Mouse (Mus musculus): Measurements from ENCODE around the gene Gm16181.

The Gm16181 gene

GRCm38 (mm10) chr17:35220156-35220952 is at the start of gene Gm16181:
Gene Gm16181 (plus strand): TSS chr17:35220834.
- no peak for DNase-seq

DNA sequence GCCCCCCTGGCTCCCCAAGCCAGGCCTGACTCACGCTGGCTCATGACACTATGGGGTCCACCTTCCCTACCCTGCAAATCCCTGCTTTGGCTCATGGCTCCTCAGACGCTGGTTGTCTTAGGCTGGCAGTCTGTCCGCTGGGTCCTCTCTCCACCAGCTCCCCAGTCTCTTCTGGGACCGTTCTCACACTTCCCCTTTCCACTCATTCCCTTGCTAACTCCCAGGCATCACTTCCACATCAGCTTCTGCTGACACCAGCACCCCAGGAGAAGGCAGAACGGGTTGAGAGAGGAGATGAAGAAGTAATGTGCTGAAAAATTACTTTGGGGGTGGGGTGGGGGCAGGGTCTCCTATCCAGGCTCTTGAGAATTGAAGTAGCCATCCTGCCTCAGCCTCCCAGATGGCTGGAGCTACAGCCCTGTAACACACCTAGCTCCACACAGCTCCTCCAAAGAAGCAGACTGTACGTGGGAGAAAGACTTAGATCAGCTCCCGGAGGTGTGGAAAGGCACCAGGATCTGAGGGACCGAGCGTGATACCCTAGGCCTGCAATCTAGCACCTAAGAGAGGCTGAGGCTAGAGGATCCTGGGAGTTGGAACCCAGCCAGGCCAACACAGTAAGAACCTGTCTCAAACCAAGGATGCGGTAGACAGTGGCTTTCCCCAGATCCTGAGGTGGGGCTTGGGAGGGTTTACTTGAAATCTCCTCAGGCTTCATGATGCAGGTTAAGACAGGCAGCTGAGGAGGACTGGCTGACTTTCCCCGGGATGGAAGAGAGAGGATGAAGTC is 48.0 kb upstream of the Gm16181 start:
- DNase-seq = no peak

- DNase-seq = no peak
Measured at GRCm38 (mm10) chr17:35173329-35173728, 47.3 kb upstream of the Gm16181 start.

DNA sequence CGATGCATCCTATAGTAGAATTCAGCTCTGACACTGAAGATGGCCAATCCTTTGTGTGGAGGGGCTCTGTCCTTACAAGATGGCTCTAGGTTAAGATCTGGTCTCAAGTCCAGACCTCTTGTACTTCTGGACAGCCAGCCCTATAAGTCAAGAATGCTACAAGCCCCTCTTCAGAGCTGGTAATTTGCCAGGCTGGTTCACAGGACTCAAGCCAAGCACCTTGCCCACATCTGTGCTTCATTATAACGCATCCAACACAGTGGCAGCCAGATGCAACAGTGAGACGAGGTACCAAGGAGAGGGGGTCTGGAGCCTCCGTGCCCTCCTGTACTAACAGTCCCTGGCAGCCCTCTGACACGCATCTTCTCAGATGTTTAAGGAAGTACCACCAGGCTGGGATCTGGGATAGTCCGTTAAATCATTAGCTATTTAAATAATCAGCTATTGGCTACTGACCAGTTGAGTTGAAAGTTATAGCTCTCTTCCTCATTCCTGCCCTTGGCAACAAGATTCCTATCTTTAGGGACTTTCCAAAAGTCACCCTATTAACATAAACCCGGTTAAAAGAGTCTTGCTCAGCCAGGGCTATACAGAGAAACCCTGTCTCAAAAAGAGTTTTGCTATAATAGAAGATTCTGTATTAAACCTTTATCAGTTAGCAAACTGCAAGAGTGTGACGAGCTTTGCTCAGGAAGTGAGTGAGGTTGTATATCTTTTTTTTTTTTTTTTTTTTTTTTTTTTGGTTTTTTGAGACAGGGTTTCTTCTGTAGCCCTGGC is 46.2 kb upstream of the Gm16181 start:
- no peak for DNase-seq

- DNase-seq = no peak
Measured at GRCm38 (mm10) chr17:35175382-35175781, 45.3 kb upstream of the Gm16181 start.

DNA sequence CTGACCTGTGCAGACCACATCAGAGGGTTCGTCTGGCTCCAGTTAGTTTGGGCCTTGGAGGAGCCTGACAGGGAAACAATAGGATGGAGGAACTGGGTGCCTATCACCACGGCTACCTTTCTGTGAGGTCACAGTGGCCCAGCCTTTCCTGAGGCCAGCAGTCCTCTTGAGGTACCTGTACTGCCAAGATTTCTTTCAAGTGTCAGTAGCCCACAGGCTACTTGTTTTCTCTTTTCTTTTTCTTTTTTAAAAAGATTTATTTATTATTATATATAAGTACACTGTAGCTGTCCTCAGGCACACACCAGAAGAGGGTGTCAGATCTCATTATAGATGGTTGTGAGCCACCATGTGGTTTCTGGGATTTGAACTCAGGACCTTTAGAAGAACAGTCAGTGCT is 44.7 kb upstream of the Gm16181 start, which contains the start of gene Aif1:
TSS of gene Aif1 (minus strand) at position 101 of the 400 bp plus-strand sequence.
- DNase-seq = no peak

DNA sequence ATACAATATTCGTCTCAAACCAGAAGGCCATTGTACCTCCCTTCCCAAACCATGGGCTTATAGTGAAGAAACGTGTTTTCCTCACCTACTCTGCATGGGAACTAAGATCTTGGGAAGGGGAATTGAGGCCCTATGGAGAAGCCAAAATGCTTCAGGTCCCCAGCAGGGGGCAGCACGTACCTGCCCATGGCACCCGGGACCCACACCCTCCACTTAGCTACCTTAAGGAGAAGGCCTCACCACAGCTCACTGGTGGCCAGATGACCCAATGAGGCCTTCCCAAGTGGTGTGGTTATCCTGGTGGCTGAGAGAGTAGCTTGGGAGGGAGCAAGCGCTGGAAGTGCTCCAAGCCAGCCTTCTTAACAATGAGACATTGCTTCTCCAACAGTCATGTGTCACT is 42.1 kb upstream of the Gm16181 start:
- peak; percentile 37 to 66 for DNase-seq

DNA sequence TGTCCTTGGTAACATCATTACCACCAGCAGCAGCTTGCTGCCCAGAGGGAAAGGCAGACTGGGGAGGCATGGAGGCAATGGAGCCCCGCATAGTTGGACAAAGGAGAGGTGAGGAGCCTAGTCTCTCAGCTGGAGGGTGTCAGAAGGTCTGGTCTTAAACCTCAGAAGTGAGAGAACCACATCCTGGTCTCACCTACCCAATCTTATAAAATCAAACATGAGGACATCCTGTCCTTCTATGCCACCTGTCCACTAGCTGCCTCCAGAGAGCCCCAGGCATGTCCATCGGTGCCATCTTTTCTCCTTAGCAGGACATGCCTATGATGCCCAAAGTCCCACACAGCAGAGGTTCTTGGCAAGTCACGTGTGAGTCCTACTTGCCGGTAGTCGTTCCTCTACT is 40.5 kb upstream of the Gm16181 start:
- DNase-seq = no peak

DNA sequence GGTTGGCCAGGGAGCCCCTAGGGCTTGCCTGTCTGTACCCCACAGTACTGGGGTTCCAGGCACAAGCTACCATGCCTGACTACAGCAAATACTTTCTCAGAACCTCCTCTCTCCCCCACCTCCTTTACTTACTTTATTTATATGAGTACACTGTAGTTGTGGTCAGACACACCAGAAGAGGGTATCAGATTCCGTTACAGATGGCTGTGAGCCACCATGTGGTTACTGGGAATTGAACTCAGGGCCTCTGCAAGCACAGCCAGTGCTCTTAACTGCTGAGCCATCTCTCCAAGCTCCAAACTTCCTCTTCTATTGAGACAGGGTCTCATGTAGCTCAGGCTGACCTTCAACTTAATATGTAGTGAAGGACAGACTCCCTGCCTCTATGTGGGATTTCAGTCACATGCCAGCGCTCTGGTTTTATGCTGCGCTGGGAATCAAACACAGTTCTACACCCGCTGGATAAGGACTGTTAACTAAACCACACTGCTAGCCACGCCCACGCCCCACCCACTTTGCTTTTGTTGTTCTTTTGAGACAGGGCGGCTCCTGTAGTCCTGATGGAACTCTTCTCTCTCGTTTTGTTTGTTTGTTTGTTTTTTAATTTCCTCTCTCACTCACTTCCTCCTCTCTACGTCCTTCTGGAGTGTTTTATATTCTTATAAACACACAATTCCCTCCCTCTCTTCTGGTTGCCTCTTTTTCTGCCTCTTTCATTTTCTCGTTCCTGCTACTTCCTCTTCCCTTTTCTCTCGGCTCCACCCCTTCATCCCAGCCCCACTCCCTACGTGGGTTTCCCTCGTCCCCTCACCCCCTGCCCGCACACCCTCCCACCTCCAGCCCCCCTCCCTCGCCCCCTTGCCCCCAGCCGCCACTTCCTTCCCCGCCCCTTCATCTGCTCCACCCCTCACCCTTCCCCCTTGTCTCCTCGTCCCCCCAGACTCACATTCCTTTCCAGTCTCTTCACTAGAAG is 34.7 kb upstream of the Gm16181 start:
- peak in 1 of 2 experiments; percentile 42 for DNase-seq

DNA sequence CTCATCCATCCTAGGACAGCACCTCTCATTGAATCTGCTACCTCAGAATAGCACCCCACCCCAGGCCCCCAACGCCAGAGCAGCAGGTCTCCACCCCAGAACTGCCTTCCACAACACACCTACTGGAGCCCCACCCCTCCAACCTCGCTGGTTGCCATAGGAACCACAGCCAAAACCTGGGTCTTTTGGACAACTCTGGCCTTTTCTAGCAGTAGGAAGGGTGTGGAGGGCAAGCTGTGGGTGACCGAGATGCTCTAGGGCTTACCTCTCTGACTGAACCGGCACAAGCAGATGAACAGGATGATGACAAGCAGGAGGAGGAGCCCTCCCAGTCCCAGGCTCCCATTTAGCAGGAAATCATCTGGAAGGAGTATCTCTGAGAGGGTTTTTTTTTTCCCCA is 34.0 kb upstream of the Gm16181 start:
- DNase-seq = no peak

DNA sequence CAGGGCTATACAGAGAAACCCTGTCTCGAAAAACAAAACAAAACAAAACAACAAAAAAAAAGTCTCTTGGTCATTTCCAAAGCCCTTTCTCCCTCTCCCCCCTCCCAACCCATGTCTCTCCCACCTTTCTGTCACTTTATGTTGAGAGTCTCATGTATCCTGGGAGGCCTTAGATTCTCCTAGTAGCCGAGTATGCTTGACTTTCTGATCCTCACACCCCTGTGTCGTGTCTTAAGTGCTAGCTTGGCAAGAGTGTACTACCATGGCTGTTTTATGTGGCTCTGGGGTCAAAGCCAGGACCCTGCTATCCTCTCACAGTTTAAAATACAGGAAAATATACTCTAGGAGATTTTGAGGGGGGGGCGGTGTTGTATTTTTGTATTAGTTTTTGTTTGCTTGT is 33.3 kb upstream of the Gm16181 start:
- DNase-seq = no peak

- no peak for DNase-seq
Measured at GRCm38 (mm10) chr17:35187959-35188610, 32.5 kb upstream of the Gm16181 start, which contains the start of gene Lst1. Gene Lst1 (minus strand): TSS chr17:35188439.

DNA sequence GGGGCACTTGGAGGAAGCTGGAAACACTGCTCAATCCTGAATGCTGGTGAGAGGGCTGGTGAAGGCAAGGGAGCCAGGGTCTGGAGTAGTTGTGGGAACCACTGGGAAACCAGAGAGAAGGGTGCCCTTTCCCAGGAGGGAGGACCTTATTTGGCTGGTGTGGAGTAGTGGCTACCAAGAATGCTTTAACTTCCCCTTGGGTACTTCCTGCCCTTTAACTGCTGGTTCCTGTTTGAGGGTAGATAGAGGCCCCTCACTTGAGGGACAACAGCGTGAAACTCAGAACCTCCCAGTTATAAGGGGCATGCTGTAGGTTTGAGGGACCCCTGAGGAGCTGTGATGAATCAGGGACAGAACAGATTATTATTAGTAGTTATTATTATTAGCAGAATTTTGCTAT is 31.4 kb upstream of the Gm16181 start:
- no peak for DNase-seq

DNA sequence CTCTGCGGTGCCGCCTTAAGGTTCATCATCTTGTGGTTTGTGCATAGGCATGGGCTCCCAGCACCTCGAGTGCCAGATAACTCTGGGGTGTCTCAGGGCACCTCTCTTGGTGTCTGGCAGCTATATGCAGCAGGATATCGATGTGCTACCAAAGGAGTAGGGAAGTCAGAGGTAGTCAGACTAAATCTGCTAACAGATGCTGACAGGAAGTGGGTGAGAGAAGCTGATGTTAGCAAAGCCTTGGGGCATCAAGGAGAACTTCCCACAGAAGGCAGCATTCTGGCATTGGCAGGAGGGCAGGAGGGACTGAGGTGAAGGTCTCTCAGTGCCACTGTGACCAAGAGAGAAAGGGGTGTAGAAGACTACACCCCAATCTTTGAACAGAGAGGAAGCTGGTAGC is 30.5 kb upstream of the Gm16181 start:
- no peak for DNase-seq

- no peak for DNase-seq
Measured at GRCm38 (mm10) chr17:35191723-35192122, 28.9 kb upstream of the Gm16181 start.

DNA sequence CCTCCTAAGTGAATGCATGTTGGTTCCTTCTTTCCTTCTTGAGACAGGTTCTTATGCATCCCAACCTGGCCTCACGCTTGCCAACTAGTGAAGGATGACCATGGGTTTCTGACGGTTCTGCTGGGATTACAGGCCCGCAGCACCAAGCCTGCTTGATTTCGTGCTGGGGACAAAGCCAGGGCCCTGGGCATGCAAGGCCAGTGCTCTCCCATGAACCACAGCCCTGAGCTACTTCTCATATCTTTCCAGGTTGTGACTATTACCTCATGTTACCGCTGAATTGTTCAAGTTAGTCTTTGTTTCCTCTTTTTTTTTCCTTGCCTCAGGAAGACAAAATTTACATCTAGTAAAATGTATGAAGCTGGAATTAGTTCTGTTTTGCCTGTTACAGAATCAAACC is 27.7 kb upstream of the Gm16181 start:
- DNase-seq = no peak

GRCm38 (mm10) chr17:35193881-35194843 is 26.5 kb upstream of the Gm16181 start, which contains the start of gene Ltb:
Gene Ltb (plus strand): TSS chr17:35194439.
- no peak for DNase-seq

DNA sequence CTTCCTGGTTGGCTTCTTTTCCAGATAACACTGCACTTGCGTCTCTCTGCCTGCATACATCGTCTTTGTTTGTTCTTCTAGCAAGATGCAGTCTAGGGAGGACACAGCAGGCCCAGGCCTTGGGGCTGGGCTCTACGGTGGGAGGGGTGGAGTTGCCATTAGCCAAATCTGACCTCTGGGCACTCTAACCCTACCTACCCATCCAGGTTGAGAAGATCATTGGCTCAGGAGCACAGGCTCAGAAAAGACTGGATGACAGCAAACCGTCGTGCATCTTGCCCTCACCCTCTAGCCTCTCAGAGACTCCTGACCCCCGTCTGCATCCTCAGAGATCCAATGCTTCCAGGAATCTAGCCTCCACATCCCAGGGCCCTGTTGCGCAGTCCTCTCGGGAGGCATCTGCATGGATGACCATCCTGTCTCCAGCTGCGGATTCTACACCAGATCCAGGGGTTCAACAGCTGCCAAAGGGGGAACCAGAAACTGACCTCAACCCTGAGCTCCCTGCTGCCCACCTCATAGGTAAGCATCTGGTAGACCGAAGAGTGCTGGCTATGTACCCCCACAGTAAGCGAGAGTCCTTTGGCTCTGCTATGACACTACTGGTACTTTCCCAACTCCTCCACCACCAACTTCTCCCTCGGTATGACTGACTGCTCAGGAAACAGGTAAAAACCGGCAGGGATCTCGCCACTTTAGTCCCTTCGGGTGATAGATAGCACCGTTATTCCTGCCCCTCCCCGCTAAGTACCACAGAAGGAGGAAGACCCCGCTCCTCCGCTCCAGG is 25.6 kb upstream of the Gm16181 start:
- DNase-seq = no peak

DNA sequence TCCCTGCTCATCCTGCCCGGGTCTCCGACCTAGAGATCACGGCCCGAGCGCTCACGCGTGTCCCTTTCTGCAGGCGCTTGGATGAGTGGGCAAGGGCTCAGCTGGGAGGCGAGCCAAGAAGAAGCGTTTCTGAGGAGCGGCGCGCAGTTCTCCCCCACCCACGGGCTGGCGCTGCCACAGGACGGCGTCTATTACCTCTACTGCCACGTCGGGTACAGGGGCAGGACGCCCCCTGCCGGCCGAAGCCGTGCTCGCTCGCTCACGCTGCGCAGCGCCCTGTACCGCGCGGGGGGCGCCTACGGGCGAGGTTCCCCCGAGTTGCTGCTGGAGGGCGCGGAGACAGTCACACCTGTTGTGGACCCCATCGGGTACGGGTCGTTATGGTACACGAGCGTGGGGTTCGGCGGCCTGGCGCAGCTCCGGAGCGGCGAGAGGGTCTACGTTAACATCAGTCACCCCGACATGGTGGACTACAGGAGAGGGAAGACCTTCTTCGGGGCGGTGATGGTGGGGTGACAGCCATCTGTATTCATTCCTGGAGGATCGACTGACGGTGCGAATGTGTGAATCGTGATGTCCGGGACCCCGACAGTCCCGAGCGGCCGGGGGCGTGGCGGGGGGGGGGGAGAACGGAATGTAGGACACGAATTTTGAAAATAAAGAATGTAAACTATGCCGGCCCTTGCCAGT is 24.9 kb upstream of the Gm16181 start:
- DNase-seq = peak; percentile 68 to 77

Data from cerebellum, postnatal 25 days (tissue).